Mouse (Mus musculus): ENCODE measurements around the gene Glul.

Gene Glul

GRCm38 (mm10) chr1:153909213-153909962 lies 9.6 kb downstream of the Glul start:
- no peak for DNase-seq (ENCODE audit: low spot score)

- DNase-seq (ENCODE audit: low spot score) = no peak
Observed at GRCm38 (mm10) chr1:153909963-153910291, 10.2 kb downstream of the Glul start.

- no peak for DNase-seq (ENCODE audit: low spot score)
Observed at GRCm38 (mm10) chr1:153910423-153910822, 10.7 kb downstream of the Glul start.

- DNase-seq (ENCODE audit: low spot score) = no peak
Observed at GRCm38 (mm10) chr1:153911276-153911795, 11.6 kb downstream of the Glul start.

GRCm38 (mm10) chr1:153913869-153914268 lies 14.1 kb downstream of the Glul start:
- DNase-seq (ENCODE audit: low spot score) = no peak

- no peak for DNase-seq (ENCODE audit: low spot score)
Observed at GRCm38 (mm10) chr1:153918521-153919206, 18.9 kb downstream of the Glul start.

- no peak for DNase-seq (ENCODE audit: low spot score)
Observed at GRCm38 (mm10) chr1:153921642-153922041, 21.9 kb downstream of the Glul start.

- DNase-seq (ENCODE audit: low spot score) = no peak
Observed at GRCm38 (mm10) chr1:153922571-153923021, 22.9 kb downstream of the Glul start.

GRCm38 (mm10) chr1:153924395-153925385 lies 24.9 kb downstream of the Glul start:
- no peak for DNase-seq (ENCODE audit: low spot score)

GRCm38 (mm10) chr1:153930431-153930830 lies 30.7 kb downstream of the Glul start:
- no peak for DNase-seq (ENCODE audit: low spot score)

- DNase-seq (ENCODE audit: low spot score) = no peak
Observed at GRCm38 (mm10) chr1:153933772-153934171, 34.0 kb downstream of the Glul start.

- no peak for DNase-seq (ENCODE audit: low spot score)
Observed at GRCm38 (mm10) chr1:153935844-153936380, 36.2 kb downstream of the Glul start.

GRCm38 (mm10) chr1:153937025-153937424 lies 37.3 kb downstream of the Glul start:
- no peak for DNase-seq (ENCODE audit: low spot score)

- DNase-seq (ENCODE audit: low spot score) = no peak
Observed at GRCm38 (mm10) chr1:153940986-153941385, 41.2 kb downstream of the Glul start.

GRCm38 (mm10) chr1:153945181-153945580 lies 45.4 kb downstream of the Glul start:
- DNase-seq (ENCODE audit: low spot score) = no peak

GRCm38 (mm10) chr1:153946971-153947370 lies 47.2 kb downstream of the Glul start:
- no peak for DNase-seq (ENCODE audit: low spot score)

- DNase-seq (ENCODE audit: low spot score) = no peak
Observed at GRCm38 (mm10) chr1:153947837-153948236, 48.1 kb downstream of the Glul start.

- DNase-seq (ENCODE audit: low spot score) = no peak
Observed at GRCm38 (mm10) chr1:153953232-153953631, 53.5 kb downstream of the Glul start.

GRCm38 (mm10) chr1:153953797-153954196 lies 54.1 kb downstream of the Glul start:
- no peak for DNase-seq (ENCODE audit: low spot score)

GRCm38 (mm10) chr1:153957850-153958249 lies 58.1 kb downstream of the Glul start:
- DNase-seq (ENCODE audit: low spot score) = no peak

Data from layer of hippocampus, adult 9-10 months (tissue).